Mouse (Mus musculus) induced T-regulatory cell, adult 2 months (primary cell): Measurements from ENCODE around the gene Emilin1.

Experiments
- DNase-seq: peaks from one replicate; pipeline ENCODE4 v3.0.0-alpha.2; 2012; ENCODE audit warnings: low read depth

Gene Emilin1

DNA sequence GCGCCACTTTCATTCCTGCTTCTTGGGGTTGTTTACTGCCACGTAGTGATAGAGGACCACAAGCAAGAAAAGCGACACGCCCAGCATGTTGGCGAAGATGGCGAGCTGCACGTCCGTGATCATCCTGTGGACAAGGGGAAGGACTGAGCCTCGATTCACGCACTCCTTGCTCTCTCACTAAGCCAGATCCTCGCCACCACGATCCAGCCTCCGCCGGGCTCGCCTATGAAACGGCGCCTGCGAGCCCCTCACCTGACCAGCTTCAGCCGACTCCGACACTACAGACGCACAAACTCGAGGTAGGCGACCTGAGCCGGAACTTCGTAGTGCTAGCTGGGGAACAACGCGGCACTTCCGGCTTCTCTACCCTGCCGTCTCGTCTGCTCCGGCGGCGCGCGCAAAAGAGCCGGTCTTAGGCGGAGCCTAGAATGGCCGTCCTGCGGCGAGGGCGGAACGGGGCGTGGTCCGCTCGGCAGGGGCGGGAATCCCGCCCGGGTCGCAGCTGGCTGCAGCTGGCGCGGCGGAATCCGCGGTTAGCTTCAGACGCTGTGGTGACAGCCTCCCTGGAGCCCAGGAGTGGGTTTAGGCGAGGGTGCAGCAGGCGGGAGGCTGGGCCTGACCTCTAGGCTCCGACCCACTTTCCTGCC lies 5.7 kb upstream of the Emilin1 start, which contains the start of gene Ost4:
TSS of gene Ost4 (minus strand) at position 376 of the 647 bp plus-strand sequence.
- DNase-seq, result peak; percentile 98

DNA sequence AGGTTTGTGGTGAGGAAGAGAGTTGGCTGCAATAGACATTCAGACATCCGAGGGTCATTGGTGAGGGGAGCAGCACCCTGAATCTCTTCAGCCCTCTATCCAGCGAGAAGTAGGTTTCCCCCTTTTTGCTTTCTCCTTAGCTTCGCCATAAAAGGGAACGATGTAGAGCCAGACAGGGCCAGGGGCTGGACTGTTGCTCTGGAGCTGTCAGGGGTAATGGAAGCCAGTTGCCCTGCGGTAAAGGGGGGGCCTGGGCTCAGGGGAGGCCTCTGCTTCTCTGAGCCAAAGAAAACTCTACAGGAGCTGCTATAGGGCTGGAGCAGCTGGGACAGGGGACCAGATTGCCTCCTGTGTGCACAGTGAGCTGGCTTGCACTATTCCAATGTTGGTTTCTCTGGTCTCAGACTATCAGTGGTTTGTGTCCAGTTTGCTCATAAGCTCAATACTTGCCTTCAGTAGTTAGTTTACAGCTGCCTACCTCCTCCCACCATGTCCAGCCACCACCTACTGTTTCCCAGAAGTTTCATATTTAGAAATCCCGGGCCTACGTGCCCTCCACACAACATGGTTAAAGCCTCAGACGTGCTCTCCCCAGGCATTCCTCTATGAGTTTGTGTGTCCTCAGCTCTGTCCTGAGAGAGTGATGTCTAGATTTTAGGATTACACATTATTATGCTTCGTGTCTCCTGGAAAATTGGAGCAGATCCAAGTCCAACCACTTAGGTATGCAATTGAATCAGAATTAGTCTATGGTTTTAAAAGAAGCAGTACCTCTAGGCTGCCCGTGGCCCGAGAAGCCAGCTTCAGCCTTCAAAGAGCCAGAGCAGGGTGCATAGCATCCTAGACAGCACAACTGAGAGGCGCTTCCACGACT lies 4.5 kb upstream of the Emilin1 start:
- no peak for DNase-seq

DNA sequence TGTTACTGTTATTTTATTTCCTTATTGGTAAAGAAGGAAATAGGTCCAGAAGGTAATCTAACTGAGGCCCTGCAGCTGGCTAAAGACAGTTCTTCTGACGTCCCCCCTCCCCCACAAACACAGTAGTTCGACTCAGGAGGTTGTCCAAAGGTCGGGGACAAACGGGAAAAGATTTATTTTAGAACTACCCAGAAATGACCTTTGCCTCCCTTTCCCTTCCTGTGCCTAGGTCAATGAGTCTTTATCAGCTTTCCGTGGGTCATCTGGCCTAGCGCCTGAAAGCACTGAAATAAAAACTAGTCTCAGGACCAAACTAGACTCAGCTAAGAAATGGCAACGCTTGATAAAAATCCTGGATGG lies 3.9 kb upstream of the Emilin1 start:
- DNase-seq, result no peak

DNA sequence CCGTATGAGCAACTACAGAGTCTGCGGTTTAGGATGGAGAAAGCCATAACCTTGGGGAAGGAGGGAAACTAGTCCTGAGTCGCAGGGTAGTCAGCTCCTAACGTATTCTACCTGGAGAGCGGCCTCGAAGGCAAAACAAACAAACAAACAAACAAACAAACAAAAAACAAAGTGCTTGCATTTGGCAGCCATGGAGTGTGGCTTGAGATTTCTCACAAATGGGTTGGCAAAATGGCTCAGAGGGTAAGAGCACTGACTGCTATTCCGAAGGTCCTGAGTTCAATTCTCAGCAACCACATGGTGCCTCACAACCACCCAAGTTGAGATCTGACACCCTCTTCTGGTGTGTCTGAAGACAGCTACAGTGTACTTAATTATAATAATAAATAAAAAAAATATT lies 3.3 kb upstream of the Emilin1 start:
- DNase-seq, result no peak

DNA sequence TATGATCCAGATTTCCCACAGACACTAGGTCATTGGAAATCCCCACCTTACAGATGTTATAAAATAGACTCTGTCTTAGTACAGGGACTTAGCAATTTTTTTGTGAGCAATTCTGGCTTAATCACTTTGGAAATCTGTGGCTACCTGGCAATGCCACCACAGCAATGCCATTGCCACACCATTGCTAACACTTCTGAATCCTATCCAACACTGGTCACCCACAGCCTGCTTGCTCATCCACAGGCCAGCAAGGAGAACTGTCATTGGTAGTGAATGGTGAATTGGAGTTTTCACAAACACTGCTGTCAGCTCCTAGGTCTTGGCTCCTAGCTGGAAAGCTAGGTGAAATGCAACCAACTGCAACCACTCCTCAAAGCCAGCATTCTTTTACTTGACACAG lies 2.7 kb upstream of the Emilin1 start:
- DNase-seq, result no peak

DNA sequence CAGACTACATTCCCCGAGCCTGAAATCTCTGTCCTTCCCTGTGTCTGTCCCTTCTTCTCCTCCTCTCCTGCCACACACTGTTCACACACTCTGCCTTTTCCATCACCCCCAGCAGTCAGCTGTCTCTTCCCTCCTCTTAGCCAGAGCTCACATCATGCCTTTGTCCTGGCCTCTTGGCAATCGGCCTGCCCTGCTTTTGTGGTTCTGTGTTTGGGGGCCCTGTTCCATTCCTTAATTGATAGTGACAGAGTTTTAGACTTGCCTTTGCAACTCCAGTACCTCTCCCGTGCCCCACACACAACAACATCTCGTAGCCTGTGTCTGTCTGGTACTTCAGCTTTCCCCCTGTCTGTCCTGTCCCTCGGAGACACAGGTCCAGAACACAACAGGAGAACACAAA lies 1.0 kb upstream of the Emilin1 start:
- DNase-seq, result no peak

DNA sequence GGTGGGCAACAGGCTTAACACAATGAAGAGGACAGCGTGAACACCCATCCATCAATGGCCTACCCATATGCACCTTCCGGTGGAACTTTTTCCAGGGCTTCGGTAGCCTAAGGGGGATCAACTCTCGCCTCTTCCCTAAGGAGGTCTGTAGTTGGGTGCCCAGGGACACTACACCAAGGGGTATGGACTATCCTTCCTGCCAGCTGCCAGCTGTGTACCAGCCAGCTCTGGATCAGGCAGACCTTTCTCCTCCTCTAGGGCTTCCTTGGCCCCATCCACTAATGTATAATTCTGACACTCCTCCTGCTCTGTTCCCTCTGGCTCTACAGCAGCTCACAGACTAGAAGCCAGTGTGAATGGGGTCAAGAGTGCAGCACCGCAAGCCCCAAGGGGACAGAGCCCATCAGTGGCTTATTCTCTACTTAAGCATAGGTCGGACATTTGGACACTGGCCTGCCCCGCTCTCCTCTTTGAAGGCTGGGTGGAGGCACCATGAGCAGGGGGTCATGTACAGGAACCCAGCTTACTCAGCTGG lies 966 bp downstream of the Emilin1 start:
- DNase-seq, result no peak

DNA sequence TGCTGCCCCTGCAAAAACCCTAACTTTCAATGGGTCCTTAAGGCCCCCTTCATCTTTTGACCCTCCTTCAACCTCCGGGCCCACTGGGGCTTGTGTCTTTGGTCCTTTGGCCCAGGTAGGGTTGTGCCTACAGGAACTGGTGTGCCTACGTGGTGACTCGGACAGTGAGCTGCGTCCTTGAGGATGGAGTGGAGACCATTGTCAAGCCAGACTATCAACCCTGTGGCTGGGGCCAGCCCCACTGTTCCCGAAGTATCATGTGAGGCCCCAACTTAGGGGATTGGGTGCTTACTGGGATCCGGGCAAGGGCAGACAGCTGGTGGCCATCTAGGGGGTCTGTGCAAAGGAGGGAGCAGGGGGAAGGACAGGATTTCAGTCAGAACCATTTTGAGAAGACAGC lies 1.6 kb downstream of the Emilin1 start:
- no peak for DNase-seq

DNA sequence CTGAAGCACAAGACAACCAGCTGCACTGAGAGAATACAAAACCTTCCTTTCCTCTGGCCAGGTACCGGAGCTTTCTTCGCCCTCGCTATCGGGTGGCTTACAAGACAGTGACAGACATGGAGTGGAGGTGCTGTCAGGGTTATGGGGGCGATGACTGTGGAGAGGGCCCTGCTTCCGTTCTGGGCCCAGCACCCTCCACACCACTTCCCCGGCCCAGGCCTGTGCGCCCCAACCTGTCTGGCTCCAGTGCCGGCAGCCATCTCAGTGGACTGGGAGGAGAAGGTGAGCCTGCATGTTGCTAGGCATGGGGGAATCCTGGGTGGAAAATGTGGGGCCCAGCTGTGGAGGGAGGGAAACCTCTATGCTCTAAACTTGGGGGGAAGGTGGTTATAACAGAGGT lies 2.3 kb downstream of the Emilin1 start:
- DNase-seq, result no peak

DNA sequence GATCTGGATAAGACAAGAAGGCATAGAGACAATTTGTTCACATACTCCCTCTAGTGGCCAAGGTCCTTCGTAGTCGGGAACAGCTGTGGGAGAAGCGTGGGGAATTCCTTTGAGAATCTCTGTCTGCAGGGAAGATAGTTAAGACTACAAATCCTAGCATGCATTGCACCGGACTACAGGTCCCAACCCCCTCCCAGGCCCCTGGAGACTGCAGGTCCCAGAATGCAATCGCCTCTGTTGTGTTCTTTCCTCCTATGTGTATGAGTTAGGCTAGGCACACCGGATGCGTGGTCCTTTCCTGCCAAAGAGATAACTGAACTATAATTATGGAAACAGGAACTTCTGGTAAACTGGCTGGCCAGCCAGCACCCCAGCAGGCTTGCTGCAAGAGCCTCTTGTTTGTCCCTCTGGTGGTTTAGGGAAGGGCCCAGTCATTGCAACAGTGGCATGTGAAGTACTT lies 2.8 kb downstream of the Emilin1 start:
- DNase-seq, result peak; percentile 82

DNA sequence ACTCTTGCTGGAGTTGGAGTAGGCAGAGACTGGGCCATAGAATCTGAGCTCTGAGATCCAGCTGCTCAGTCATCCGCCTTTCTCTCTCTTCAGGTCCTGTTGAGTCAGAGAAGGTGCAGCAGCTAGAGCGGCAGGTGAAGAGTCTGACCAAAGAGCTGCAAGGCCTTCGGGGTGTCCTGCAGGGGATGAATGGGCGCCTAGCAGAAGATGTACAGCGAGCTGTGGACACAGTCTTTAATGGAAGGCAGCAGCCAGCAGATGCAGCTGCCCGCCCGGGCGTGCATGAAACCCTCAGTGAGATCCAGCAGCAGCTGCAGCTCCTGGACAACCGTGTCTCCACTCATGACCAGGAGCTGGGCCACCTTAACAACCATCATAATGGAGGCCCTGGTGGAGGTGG lies 3.6 kb downstream of the Emilin1 start:
- DNase-seq, result no peak

DNA sequence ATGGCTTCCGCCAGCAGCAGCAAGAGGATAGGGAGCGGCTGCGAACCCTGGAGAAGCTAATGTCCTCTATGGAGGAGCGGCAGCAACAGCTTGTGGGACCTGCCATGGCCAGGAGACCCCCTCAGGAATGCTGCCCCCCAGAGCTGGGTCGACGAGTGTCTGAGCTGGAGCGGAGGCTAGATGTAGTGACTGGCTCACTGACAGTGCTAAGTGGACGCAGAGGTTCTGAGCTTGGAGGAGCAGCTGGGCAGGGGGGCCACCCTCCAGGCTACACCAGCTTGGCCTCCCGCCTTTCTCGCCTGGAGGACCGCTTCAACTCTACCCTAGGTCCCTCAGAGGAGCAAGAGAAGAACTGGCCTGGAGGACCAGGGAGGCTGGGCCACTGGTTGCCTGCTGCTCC lies 4.1 kb downstream of the Emilin1 start:
- no peak for DNase-seq

DNA sequence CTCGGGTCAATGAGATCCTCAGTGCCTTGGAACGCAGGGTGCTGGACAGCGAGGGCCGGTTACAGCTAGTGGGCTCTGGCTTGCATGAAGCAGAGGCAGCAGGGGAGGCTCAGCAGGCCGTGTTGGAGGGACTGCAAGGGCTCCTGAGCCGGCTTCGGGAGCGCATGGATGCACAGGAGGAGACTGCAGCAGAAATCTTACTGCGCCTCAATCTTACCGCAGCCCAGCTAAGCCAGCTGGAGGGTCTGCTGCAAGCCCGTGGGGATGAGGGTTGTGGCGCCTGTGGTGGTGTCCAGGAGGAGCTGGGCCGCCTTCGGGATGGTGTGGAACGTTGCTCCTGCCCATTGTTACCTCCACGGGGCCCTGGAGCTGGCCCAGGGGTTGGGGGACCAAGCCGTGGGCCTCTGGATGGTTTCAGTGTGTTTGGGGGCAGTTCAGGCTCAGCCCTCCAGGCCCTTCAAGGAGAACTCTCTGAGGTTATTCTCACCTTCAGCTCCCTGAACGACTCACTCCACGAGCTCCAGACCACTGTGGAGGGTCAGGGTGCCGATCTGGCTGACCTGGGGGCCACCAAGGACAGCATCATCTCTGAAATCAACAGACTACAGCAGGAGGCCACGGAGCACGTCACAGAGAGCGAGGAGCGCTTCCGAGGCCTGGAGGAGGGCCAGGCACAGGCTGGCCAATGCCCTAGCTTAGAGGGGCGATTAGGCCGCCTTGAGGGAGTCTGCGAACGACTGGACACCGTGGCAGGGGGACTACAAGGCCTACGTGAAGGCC lies 4.9 kb downstream of the Emilin1 start:
- no peak for DNase-seq

DNA sequence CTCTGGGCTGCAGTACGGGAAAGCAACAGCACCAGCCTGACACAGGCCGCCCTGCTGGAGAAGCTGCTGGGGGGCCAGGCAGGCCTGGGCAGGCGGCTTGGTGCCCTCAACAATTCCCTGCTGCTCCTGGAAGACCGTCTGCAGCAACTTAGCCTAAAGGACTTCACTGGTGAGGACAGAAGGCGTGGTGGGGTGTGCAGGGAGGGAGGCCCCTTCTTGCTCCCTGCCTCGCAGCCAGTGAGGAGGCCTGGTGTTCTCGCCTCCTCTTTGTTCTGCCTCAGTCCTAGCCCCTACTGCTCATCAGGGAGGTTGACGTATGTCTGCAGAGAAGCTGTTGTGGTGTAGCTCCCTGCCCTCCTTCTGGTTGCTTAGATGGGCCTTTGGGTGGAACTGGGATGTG lies 5.5 kb downstream of the Emilin1 start:
- DNase-seq, result no peak

DNA sequence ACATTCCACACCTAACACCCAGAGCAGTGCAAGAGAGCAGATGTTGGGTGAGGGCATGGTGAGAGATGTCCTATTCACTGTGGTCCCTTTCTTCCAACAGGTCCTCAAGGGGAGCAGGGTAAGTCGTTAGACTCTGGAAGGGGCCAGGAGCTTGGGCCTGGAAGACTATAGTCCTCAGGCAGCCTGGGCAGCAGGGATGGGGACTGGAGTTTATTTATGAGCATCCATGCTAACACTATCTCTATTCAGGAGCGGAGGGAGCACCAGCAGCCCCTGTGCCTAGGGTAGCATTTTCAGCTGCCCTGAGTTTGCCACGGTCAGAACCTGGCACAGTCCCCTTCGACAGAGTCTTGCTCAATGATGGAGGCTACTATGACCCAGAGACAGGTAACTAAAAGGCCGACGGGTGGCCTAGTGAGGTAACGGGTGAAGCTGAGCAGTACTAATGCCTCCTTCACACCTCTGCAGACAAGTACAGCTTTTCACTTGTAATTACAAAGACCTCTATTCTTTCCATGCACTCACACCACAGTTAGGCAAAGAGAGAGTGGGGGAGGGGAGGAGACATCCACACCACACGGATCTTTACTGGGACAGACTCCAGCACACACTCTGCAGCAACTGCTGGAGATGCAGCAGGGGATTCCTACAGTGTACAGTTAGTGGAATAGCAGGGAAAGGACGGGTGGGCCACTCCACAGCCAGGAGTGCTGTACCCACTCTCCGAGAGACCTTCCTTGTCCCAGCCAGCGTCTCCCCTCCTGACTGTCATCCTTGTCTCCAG lies 6.8 kb downstream of the Emilin1 start:
- DNase-seq, result no peak

DNA sequence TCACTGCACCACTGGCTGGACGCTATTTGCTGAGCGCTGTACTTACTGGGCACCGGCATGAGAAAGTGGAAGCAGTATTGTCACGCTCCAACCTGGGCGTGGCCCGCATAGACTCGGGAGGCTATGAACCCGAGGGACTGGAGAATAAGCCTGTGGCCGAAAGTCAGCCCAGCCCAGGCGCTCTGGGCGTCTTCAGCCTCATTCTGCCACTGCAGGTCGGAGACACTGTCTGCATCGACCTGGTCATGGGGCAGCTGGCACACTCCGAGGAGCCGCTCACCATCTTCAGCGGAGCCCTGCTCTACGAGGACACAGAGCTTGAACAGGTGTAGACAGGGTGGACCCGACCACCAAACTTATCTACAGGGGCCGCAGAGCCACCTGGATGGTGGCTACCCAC lies 7.4 kb downstream of the Emilin1 start:
- no peak for DNase-seq

DNA sequence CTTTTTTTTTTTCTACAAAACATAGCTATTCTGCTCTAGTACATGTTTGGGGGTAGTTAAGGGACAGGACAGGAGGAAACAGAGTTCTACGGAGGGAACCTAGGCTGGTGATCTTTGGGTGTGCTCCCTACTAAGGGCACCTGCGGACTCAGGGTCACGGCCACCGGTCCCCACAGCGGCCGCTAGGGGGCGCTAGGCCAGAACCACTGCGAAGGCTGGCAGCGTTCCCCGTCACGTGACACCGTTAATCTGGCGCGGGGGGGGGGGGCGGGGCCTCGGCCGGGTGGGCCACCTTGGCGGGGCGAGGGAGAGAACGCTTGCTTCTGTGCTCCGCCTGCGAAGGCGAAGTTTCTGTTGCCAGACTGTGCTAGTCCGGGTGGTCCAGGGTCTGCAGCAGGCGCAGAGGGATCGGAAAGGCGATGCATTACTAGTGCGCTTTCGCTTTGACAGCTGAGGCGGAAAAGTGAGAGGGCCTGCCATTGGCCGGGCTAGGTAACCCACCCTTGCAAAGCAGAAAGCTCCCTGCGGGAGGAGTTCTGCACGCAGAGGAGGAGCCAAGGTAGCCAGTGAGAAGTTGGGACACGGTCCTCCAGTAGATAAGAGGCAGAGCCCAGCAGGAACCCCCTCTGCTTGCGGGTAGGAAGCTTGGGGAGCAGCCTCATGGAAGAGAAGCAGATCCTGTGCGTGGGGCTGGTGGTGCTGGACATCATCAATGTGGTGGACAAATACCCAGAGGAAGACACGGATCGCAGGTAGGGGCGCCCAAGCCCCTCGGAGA lies 8.2 kb downstream of the Emilin1 start, which contains the start of gene Khk:
TSS of gene Khk (plus strand) at position 176 of the 778 bp plus-strand sequence.
- DNase-seq, result peak; percentile 96

DNA sequence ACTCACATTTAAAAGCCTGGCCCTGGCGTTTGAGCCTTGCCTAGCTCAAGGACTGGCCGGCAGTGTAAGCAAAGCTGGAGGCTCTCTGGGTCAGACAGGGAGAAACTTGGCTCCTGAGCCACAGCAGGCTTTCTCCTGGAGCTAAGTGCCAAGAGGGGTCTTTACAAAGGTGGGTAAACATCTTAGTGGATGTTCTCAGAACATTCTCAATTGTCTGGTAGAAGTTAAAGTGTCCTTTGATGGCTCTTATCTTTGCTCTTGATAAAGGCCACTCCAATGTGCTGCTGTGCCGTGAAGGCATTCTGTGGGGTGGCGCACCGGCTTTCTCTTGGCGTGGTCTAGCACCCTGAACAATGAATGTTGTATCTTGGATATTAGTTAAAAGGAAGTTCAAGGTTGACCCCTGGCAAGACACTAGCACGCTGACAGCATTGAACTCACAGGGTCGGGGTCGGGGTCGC lies 9.4 kb downstream of the Emilin1 start:
- DNase-seq, result no peak

DNA sequence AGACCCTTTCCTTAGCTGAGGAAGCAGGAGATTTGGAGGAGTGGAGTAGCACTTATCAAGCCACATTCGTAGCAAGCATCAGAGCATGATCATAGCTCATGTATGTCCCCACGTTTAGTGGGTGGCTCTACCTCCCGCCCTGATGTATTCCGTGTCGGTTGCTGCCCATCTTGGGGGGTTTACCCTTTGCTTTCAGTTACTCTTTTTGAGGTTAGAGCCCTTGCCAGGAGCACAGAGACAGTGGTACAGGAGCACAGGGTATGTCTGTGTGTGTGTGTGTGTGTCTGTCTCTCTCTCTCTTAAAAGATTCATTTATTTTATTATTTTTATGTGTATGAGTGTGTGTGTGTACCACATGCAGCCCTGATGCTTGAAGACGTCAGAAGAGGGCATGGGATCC lies 9.9 kb downstream of the Emilin1 start:
- DNase-seq, result no peak

DNA sequence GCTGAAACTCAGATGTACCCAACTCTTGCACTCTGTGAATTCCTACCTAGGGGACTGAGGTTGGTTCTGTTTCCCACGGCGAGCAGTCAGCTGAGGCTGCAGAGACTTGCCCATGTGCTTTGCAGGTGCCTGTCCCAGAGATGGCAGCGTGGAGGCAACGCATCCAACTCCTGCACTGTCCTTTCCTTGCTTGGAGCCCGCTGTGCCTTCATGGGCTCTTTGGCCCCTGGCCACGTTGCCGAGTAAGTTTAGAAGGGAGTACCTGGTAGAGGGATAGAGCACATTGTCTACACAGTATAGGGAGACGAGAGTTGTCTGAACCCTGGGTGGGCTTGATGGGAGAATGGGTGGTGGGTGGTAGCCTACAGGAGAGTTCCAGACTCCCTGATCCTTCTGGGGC lies 11.4 kb downstream of the Emilin1 start:
- no peak for DNase-seq

DNA sequence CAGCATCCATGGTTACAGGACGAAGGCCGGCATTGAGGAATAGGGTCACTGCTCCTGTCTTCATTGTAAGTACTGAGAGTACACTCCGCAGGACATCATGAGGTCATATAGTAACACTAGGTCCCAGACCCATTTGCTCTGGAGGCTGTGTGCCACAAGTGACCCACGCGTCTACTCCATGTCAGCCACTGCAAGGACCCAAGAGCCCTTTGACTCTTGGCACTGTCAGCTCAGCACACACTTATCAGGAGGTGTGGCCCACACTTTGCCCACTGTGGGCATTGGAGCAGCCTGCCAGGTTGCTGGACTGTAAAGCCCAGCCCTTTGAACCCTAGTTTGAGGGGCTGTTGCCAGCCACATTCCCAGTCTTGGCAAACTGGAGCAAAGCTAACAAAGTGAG lies 12.0 kb downstream of the Emilin1 start:
- no peak for DNase-seq
